Mouse (Mus musculus): ENCODE data around the gene Prss50. TPM values are rescaled to one million over a fixed set of nuclear protein-coding genes. Genes with fewer than 3 reads are reported as not detected.

Prss50 gene
- polyA plus RNA-seq, 2 experiments from 2014 or later = not detected

DNA sequence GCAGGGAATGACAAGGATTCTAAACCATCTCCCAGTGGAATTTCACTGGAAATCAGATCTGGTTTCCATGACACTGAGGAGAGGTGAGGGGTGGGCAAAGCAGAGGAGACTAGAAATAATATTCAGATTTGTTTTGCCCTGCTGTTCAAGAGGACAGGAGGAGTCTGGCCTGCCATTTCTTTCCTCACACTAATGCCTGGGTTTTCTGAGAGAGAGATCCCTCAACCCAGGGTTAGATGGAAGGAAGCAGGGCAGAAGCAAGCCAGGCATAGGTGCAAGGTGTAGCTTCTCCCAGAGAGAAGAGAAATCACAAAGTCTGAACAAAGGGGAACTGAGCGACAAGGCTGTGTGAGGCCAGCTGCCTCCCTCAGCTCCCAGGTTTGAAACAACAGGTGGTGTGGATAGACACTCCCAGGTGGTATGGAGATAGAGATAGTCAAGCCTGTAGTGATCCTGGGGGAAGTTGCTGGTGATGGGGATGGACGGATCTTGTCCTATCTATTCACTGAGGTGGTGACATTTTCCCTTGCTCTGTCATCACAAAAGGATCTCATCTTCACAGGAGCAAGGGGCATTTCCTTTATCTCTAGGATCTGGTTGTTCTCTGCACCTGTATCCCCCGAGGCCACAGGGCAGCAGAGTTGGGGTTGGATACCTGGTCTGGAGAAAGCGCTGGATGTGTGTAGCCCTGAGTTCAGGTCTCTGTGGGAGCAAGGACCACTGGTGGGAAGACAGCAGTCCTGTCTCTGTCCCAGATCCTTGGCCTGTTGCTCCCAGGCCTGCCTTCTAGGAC lies 50.3 kb downstream of the Prss50 start:
- peak; percentile 2 for ATAC-seq

DNA sequence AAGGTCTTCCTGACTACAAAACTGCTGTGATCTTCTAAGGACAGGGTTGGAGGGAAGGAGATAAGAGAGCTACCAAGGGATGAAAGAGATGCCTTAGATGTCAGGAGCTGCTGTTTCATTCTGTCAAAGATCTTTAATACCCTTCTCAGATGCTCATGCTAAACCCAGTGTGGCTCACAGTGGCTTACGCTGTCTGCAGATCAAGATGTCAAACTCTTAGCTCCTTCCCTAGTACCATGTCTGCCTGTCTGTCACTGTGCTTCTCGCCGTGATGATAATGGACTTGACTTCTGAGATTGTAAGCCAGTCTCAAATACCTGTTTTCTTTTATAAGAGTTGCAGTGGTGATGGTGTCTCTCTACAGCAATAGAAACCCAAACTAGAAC lies 50.9 kb downstream of the Prss50 start:
- no peak for ATAC-seq

DNA sequence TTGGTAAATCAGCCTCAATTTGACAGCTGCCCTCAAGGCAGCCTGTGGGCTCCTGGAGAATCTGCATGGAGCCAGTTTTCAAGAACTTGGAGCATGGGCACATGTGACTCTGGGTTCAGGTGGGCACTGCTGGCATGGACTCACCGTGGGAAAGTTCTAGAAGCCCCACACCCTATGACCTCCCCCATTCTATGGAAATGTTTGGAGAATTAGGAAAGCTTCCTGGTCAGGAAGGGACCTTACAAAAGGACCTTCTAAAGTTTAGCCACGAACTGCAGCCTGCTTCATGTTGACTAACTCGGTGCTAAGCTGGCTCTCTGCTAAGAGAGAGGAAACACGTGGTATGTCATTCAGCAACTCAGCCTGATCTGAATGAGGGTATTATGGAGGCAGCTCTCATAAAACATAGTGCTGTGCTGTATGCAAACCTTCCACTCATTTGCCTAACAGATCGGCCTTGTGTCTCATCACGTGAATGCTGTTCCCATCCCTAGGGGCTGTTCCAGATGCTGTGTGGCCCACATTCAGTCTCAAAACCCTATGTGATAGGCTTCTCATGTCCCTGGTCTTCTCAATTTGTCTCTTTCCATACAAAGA lies 51.7 kb downstream of the Prss50 start:
- no peak for ATAC-seq

Other genes with a start within 250 kb of the Prss50 start
- 1 to 10 TPM; 2.4 to 3.4 TPM for gene Nradd, start 233.5 kb upstream of the Prss50 start, polyA plus RNA-seq (2017; shearing (Covaris generic))
- 10 to 100 TPM; 26.4 to 33.4 TPM for gene Nbeal2, start 203.8 kb upstream of the Prss50 start, polyA plus RNA-seq (2017; shearing (Covaris generic))
- 100 to 1,000 TPM; 224 to 285 TPM for gene Ccdc12, start 201.5 kb upstream of the Prss50 start, polyA plus RNA-seq (2017; shearing (Covaris generic))
- not detected for gene Myl3, start 116.1 kb upstream of the Prss50 start, polyA plus RNA-seq (2017; shearing (Covaris generic))
- gene Pth1r, start 110.8 kb upstream of the Prss50 start, polyA plus RNA-seq (2017; shearing (Covaris generic)) = not detected
- gene Prss42, start 59.8 kb upstream of the Prss50 start, polyA plus RNA-seq (2017; shearing (Covaris generic)) = not detected
- gene Prss44, start 44.0 kb upstream of the Prss50 start, polyA plus RNA-seq (2017; shearing (Covaris generic)) = under 1 TPM in 1 of 2 experiments, not detected in 1; 0.37 TPM
- not detected for gene Prss43, start 31.3 kb upstream of the Prss50 start, polyA plus RNA-seq (2017; shearing (Covaris generic))
- gene Prss45, start 23.4 kb upstream of the Prss50 start, polyA plus RNA-seq (2017; shearing (Covaris generic)) = not detected
- not detected for gene Prss46, start 13.5 kb upstream of the Prss50 start, polyA plus RNA-seq (2017; shearing (Covaris generic))
- 10 to 100 TPM in 1 of 2 experiments, 1 to 10 TPM in 1; 9.8 to 10.3 TPM for gene Als2cl, start 21.9 kb downstream of the Prss50 start, polyA plus RNA-seq (2017; shearing (Covaris generic))
- gene Tmie, start 22.1 kb downstream of the Prss50 start, polyA plus RNA-seq (2017; shearing (Covaris generic)) = 1 to 10 TPM in 1 of 2 experiments, under 1 TPM in 1; 0.90 to 2.2 TPM
- gene Fam240a, start 58.9 kb downstream of the Prss50 start, polyA plus RNA-seq (2017; shearing (Covaris generic)) = under 1 TPM in 1 of 2 experiments, not detected in 1; 0.95 TPM
- gene Tdgf1, start 88.2 kb downstream of the Prss50 start, polyA plus RNA-seq (2017; shearing (Covaris generic)) = 1 to 10 TPM; 2.2 TPM
- gene Lrrc2, start 93.6 kb downstream of the Prss50 start, polyA plus RNA-seq (2017; shearing (Covaris generic)) = under 1 TPM; 0.13 to 0.58 TPM
- gene Rtp3, start 132.6 kb downstream of the Prss50 start, polyA plus RNA-seq (2017; shearing (Covaris generic)) = not detected
- gene Ltf, start 161.3 kb downstream of the Prss50 start, polyA plus RNA-seq (2017; shearing (Covaris generic)) = not detected
- 10 to 100 TPM; 17.6 to 21.9 TPM for gene Ccrl2, start 199.6 kb downstream of the Prss50 start, polyA plus RNA-seq (2017; shearing (Covaris generic))